Mouse (Mus musculus): ENCODE data around the gene Arhgap24. TPM values are rescaled to one million over a fixed set of nuclear protein-coding genes. Genes with fewer than 3 reads are reported as not detected.

Gene Arhgap24
- total RNA-seq, 2 experiments from 2014 or later: 5.9 to 6.1 TPM

- intact Hi-C loops (cut with DNase I): no loop called here
- H3K27ac ChIP-seq: no peak overlapping the region
- no peak for DNase-seq (ENCODE audit: extremely low spot score in 1 of 2, low spot score in 2 of 2)
- TF ChIP-seq CTCF (IDR thresholded peaks at IDR 0.05): no peak
- H3K4me3 ChIP-seq: no peak overlapping the region
These were observed 217.7 kb downstream of the Arhgap24 start for GRCm38 (mm10) chr5:102698891-102699290.

GRCm38 (mm10) chr5:102702581-102702980, 221.4 kb downstream of the Arhgap24 start:
- TF ChIP-seq CTCF (IDR thresholded peaks at IDR 0.05): no peak
- intact Hi-C loops (cut with DNase I): loop anchor here (2.0 kb wide), 1 partner anchor 172 kb away; no protein-coding TSS in a partner anchor
- Histone ChIP-seq H3K4me3 (no peak overlapping the region), H3K27ac (no peak overlapping the region)
- DNase-seq (ENCODE audit: extremely low spot score in 1 of 2, low spot score in 2 of 2): no peak

GRCm38 (mm10) chr5:102703325-102704099, 222.3 kb downstream of the Arhgap24 start:
- Histone ChIP-seq H3K4me3 (no peak overlapping the region), H3K27ac (no peak overlapping the region)
- peak; percentile 85 for TF ChIP-seq CTCF (IDR thresholded peaks at IDR 0.05)
- peak; percentile 57 to 64 for DNase-seq (ENCODE audit: extremely low spot score in 1 of 2, low spot score in 2 of 2)
- intact Hi-C loops (cut with DNase I): loop anchor here (2.0 kb wide), 1 partner anchor 171 kb away; no protein-coding TSS in a partner anchor

- no peak overlapping the region for H3K27ac ChIP-seq
- intact Hi-C loops (cut with DNase I): no loop called here
- no peak overlapping the region for H3K4me3 ChIP-seq
- TF ChIP-seq CTCF (IDR thresholded peaks at IDR 0.05): no peak
- DNase-seq (ENCODE audit: extremely low spot score in 1 of 2, low spot score in 2 of 2): no peak
These were observed 224.0 kb downstream of the Arhgap24 start for GRCm38 (mm10) chr5:102705170-102705569.

- TF ChIP-seq CTCF (IDR thresholded peaks at IDR 0.05): no peak
- DNase-seq (ENCODE audit: extremely low spot score in 1 of 2, low spot score in 2 of 2): no peak
- Histone ChIP-seq H3K4me3 (no peak overlapping the region), H3K27ac (no peak overlapping the region)
- intact Hi-C loops (cut with DNase I): no loop called here
These were observed 229.1 kb downstream of the Arhgap24 start for GRCm38 (mm10) chr5:102710336-102710735.

- intact Hi-C loops (cut with DNase I): no loop called here
- Histone ChIP-seq H3K4me3 (no peak overlapping the region), H3K27ac (no peak overlapping the region)
- no peak for TF ChIP-seq CTCF (IDR thresholded peaks at IDR 0.05)
- no peak for DNase-seq (ENCODE audit: extremely low spot score in 1 of 2, low spot score in 2 of 2)
These were observed 238.3 kb downstream of the Arhgap24 start for GRCm38 (mm10) chr5:102719368-102719972.

GRCm38 (mm10) chr5:102723558-102723957, 242.4 kb downstream of the Arhgap24 start:
- Histone ChIP-seq H3K27ac (no peak overlapping the region), H3K4me3 (no peak overlapping the region)
- DNase-seq (ENCODE audit: extremely low spot score in 1 of 2, low spot score in 2 of 2): no peak
- TF ChIP-seq CTCF (IDR thresholded peaks at IDR 0.05): no peak
- intact Hi-C loops (cut with DNase I): no loop called here

GRCm38 (mm10) chr5:102724813-102725348, 243.7 kb downstream of the Arhgap24 start:
- intact Hi-C loops (cut with DNase I): no loop called here
- Histone ChIP-seq H3K27ac (no peak overlapping the region), H3K4me3 (no peak overlapping the region)
- no peak for TF ChIP-seq CTCF (IDR thresholded peaks at IDR 0.05)
- no peak for DNase-seq (ENCODE audit: extremely low spot score in 1 of 2, low spot score in 2 of 2)

GRCm38 (mm10) chr5:102725365-102725764, 244.2 kb downstream of the Arhgap24 start:
- no peak overlapping the region for H3K4me3 ChIP-seq
- intact Hi-C loops (cut with DNase I): no loop called here
- no peak overlapping the region for H3K27ac ChIP-seq
- no peak for DNase-seq (ENCODE audit: extremely low spot score in 1 of 2, low spot score in 2 of 2)
- TF ChIP-seq CTCF (IDR thresholded peaks at IDR 0.05): no peak

GRCm38 (mm10) chr5:102726985-102727384, 245.8 kb downstream of the Arhgap24 start:
- no peak overlapping the region for H3K4me3 ChIP-seq
- TF ChIP-seq CTCF (IDR thresholded peaks at IDR 0.05): no peak
- intact Hi-C loops (cut with DNase I): no loop called here
- no peak for DNase-seq (ENCODE audit: extremely low spot score in 1 of 2, low spot score in 2 of 2)
- no peak overlapping the region for H3K27ac ChIP-seq

GRCm38 (mm10) chr5:102728531-102728930, 247.3 kb downstream of the Arhgap24 start:
- Histone ChIP-seq H3K4me3 (no peak overlapping the region), H3K27ac (no peak overlapping the region)
- DNase-seq (ENCODE audit: extremely low spot score in 1 of 2, low spot score in 2 of 2): no peak
- no peak for TF ChIP-seq CTCF (IDR thresholded peaks at IDR 0.05)
- intact Hi-C loops (cut with DNase I): no loop called here

GRCm38 (mm10) chr5:102729476-102729875, 248.3 kb downstream of the Arhgap24 start:
- TF ChIP-seq CTCF (IDR thresholded peaks at IDR 0.05): no peak
- no peak for DNase-seq (ENCODE audit: extremely low spot score in 1 of 2, low spot score in 2 of 2)
- H3K4me3 ChIP-seq: no peak overlapping the region
- H3K27ac ChIP-seq: no peak overlapping the region
- intact Hi-C loops (cut with DNase I): no loop called here
